Mouse (Mus musculus) hindbrain, embryonic 16.5 days (tissue): ENCODE measurements at regions not wholly inside any gene's neighbourhood (a gene's known extent, or its start where the extent isn't known, plus 50 kb on each side); places are given as distances from the start of the nearest gene placed in this dataset.

Source experiments
- ATAC-seq: fragments of 200-750 bp; cut with Nextera tagmentation; 2 replicates; pipeline ENCODE4 v1.8.0; 2017; ENCODE audit warnings: moderate TSS enrichment, moderate library complexity
- H3K27ac ChIP-seq: fragments of 300-500 bp; sonication (generic); 2 replicates; pipeline ENCODE4 v1.5.1; 2014; ENCODE audit warnings: low read depth, mild to moderate bottlenecking, control low read depth, low read length, moderate library complexity
- H3K27me3 ChIP-seq: fragments of 300-500 bp; sonication (generic); replicated peaks from 2 replicates; pipeline ENCODE4 v1.6.1; 2014; ENCODE audit warnings: low read length; ENCODE audit not compliant: control insufficient read depth, insufficient read depth
- H3K36me3 ChIP-seq: fragments of 300-500 bp; sonication (generic); 2 replicates; pipeline ENCODE4 v1.6.1; 2014; ENCODE audit warnings: mild to moderate bottlenecking, low read length, moderate library complexity, mixed read lengths; ENCODE audit not compliant: control insufficient read depth, insufficient read depth
- H3K4me1 ChIP-seq: fragments of 300-500 bp; sonication (generic); 2 replicates; pipeline ENCODE4 v1.6.1; 2014; ENCODE audit warnings: low read depth, low read length; ENCODE audit not compliant: control insufficient read depth, insufficient read depth
- H3K4me2 ChIP-seq: fragments of 300-500 bp; sonication (generic); 2 replicates; pipeline ENCODE4 v1.6.1; 2014; ENCODE audit warnings: mild to moderate bottlenecking, low read length, control low read depth, moderate library complexity
- H3K4me3 ChIP-seq: fragments of 300-500 bp; sonication (generic); 2 replicates; pipeline ENCODE4 v1.5.1; 2014; ENCODE audit warnings: mild to moderate bottlenecking, low read length, control low read depth, moderate library complexity
- H3K9ac ChIP-seq: fragments of 300-500 bp; sonication (generic); 2 replicates; pipeline ENCODE4 v1.6.1; 2014; ENCODE audit warnings: low read depth, mild to moderate bottlenecking, control low read depth, low read length, moderate library complexity
- H3K9me3 ChIP-seq: fragments of 300-500 bp; sonication (generic); 2 replicates; pipeline ENCODE4 v1.6.1; 2014; ENCODE audit warnings: mild to moderate bottlenecking, low read length, moderate library complexity; ENCODE audit not compliant: control insufficient read depth
- WGBS: fragments of 180-500 bp; shearing (Covaris S2); extraction: QIAGEN DNeasy Blood & Tissue Kit; methylation state at CpG from one replicate; pipeline ENCODE4 v1.1.7; 2014; 5-methylcytosine and 5-hydroxymethylcytosine counted together

GRCm38 (mm10) chr5:45049410-45049809 is 249.9 kb upstream of the Ldb2 start:
- ATAC-seq, result no peak

GRCm38 (mm10) chr5:45042914-45043313 is 243.4 kb upstream of the Ldb2 start:
- Histone ChIP-seq H3K9me3 (no peaks in the 10 kb centered on the region), H3K4me2 (no peak overlapping the region), H3K36me3 (no peaks in the 10 kb centered on the region), H3K4me1 (no peaks in the 10 kb centered on the region), H3K9ac (no peak overlapping the region), H3K4me3 (no peak overlapping the region), H3K27ac (no peak overlapping the region), H3K27me3 (no peaks in the 10 kb centered on the region)
- WGBS, result 68% methylated on average over 2 of the region's 2 CpGs
- no peak for ATAC-seq

More at GRCm38 (mm10) chr5:45049410-45049809, 249.9 kb upstream of the Ldb2 start:
- Histone ChIP-seq H3K4me1 (no peaks in the 10 kb centered on the region), H3K27me3 (no peaks in the 10 kb centered on the region), H3K4me3 (no peak overlapping the region), H3K9ac (no peak overlapping the region), H3K9me3 (no peaks in the 10 kb centered on the region), H3K4me2 (no peak overlapping the region), H3K36me3 (no peaks in the 10 kb centered on the region), H3K27ac (no peak overlapping the region)

GRCm38 (mm10) chr5:45036430-45036829 is 236.9 kb upstream of the Ldb2 start:
- Histone ChIP-seq H3K9me3 (no peaks in the 10 kb centered on the region), H3K4me1 (no peaks in the 10 kb centered on the region), H3K27me3 (no peaks in the 10 kb centered on the region), H3K4me2 (no peak overlapping the region), H3K36me3 (no peaks in the 10 kb centered on the region), H3K27ac (no peak overlapping the region), H3K9ac (no peak overlapping the region), H3K4me3 (no peak overlapping the region)
- 94% methylated on average over 1 of the region's 1 CpGs for WGBS
- ATAC-seq, result no peak

- H3K4me2 ChIP-seq, result no peak overlapping the region
- H3K27ac ChIP-seq, result no peak overlapping the region
- H3K9ac ChIP-seq, result no peak overlapping the region
- no peaks in the 10 kb centered on the region for H3K36me3 ChIP-seq
- no peaks in the 10 kb centered on the region for H3K9me3 ChIP-seq
- H3K27me3 ChIP-seq, result no peaks in the 10 kb centered on the region
- ATAC-seq, result no peak
- 88% methylated on average over 1 of the region's 1 CpGs for WGBS
- H3K4me3 ChIP-seq, result no peak overlapping the region
- no peaks in the 10 kb centered on the region for H3K4me1 ChIP-seq
Measured at GRCm38 (mm10) chr5:45033146-45033545, 233.7 kb upstream of the Ldb2 start.

DNA sequence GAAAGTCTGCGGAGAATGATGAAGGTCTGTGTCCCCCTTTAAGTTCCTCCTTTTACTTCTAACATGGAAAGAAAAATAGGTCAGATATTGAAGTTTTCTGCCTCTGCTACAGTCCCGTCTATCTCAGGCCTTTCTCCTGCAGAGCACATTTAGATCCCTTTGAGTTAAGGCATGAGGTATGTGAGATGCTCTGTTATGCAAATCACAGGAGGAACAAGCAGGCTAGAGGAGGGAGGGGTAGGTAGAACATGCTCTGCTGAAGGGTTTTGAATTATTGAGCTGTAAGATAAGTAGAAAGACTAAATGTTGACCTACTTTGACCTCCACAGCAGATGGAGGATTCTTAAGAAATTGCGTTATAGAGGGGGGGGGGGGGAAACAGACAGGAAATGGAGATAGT is 228.4 kb upstream of the Ldb2 start:
- Histone ChIP-seq H3K4me2 (no peak overlapping the region), H3K4me1 (no peaks in the 10 kb centered on the region), H3K9me3 (no peaks in the 10 kb centered on the region), H3K27ac (no peak overlapping the region), H3K9ac (no peak overlapping the region), H3K36me3 (no peaks in the 10 kb centered on the region), H3K4me3 (no peak overlapping the region), H3K27me3 (no peaks in the 10 kb centered on the region)
- 36% methylated on average over 3 of the region's 3 CpGs for WGBS
- ATAC-seq, result no peak

GRCm38 (mm10) chr5:45025383-45025782 is 225.9 kb upstream of the Ldb2 start:
- no peak overlapping the region for H3K4me2 ChIP-seq
- H3K27ac ChIP-seq, result no peak overlapping the region
- no peaks in the 10 kb centered on the region for H3K36me3 ChIP-seq
- H3K4me1 ChIP-seq, result no peaks in the 10 kb centered on the region
- 64% methylated on average over 2 of the region's 2 CpGs for WGBS
- no peaks in the 10 kb centered on the region for H3K9me3 ChIP-seq
- H3K9ac ChIP-seq, result no peak overlapping the region
- no peak overlapping the region for H3K4me3 ChIP-seq
- no peaks in the 10 kb centered on the region for H3K27me3 ChIP-seq
- ATAC-seq, result peak; percentile 64; the same call in 1 of the 2 replicates

GRCm38 (mm10) chr5:45007930-45008329 is 208.4 kb upstream of the Ldb2 start:
- no peaks in the 10 kb centered on the region for H3K4me1 ChIP-seq
- H3K27ac ChIP-seq, result no peak overlapping the region
- no peaks in the 10 kb centered on the region for H3K36me3 ChIP-seq
- no peaks in the 10 kb centered on the region for H3K27me3 ChIP-seq
- no peak overlapping the region for H3K9ac ChIP-seq
- 27% methylated on average over 2 of the region's 2 CpGs for WGBS
- peak; percentile 60 for ATAC-seq
- H3K4me3 ChIP-seq, result no peak overlapping the region
- H3K4me2 ChIP-seq, result no peak overlapping the region
- H3K9me3 ChIP-seq, result no peaks in the 10 kb centered on the region

- Histone ChIP-seq H3K27me3 (no peaks in the 10 kb centered on the region), H3K9me3 (no peaks in the 10 kb centered on the region), H3K4me1 (no peaks in the 10 kb centered on the region), H3K36me3 (no peaks in the 10 kb centered on the region), H3K4me3 (no peak overlapping the region), H3K27ac (no peak overlapping the region), H3K9ac (no peak overlapping the region), H3K4me2 (no peak overlapping the region)
- ATAC-seq, result no peak
Measured at GRCm38 (mm10) chr5:45000996-45001395, 201.5 kb upstream of the Ldb2 start.

DNA sequence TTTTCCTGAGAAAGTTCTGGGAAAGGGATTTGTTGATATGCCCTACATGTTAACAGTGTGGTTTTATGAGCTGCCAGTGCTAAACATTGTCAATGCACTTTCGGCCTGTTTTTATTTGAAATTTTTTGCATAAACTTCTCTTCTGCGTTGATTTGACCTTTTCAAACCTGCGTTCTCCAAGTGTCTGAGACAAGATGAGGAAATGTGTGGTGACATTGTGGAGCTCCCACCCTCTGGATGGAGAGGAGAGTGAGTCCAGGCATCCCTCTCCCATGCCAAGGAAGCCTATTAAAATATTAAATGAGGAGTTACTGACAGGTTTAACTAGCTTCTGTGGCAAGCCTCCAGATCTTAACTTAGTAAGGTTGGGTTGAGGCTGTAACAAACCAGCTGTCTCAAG is 199.6 kb upstream of the Ldb2 start:
- no peak overlapping the region for H3K4me2 ChIP-seq
- WGBS, result 89% methylated on average over 3 of the region's 3 CpGs
- ATAC-seq, result no peak
- no peaks in the 10 kb centered on the region for H3K27me3 ChIP-seq
- H3K9ac ChIP-seq, result no peak overlapping the region
- no peaks in the 10 kb centered on the region for H3K9me3 ChIP-seq
- no peak overlapping the region for H3K4me3 ChIP-seq
- no peak overlapping the region for H3K27ac ChIP-seq
- no peaks in the 10 kb centered on the region for H3K4me1 ChIP-seq
- no peaks in the 10 kb centered on the region for H3K36me3 ChIP-seq
